Mouse (Mus musculus): ENCODE data around the gene Cttn. TPM values are rescaled to one million over a fixed set of nuclear protein-coding genes. Genes with fewer than 3 reads are reported as not detected.

Gene Cttn
- polyA plus RNA-seq, 1 experiment from 2014 or later: 153 TPM

GRCm38 (mm10) chr7:144420552-144420951 lies 50.3 kb downstream of the Cttn start:
- Histone ChIP-seq H3K9ac (ENCODE audit: low read length) (no peak overlapping the region), H3K4me2 (ENCODE audit: low read length) (no peak overlapping the region), H3K4me1 (replicated peaks; ENCODE audit: control insufficient read depth, insufficient read depth, low read length) (peaks cover 13% of the 10 kb centered on the region), H3K27me3 (replicated peaks; ENCODE audit: control insufficient read depth, insufficient read depth, low read length) (no peaks in the 10 kb centered on the region), H3K9me3 (ENCODE audit: control insufficient read depth, low read length) (no peaks in the 10 kb centered on the region), H3K27ac (ENCODE audit: low read depth) (no peak overlapping the region), H3K36me3 (ENCODE audit: control insufficient read depth, insufficient read depth, low read length) (no peaks in the 10 kb centered on the region), H3K4me3 (ENCODE audit: low read depth, low read length) (no peak overlapping the region)
- no peak for ATAC-seq (replicated peaks; ENCODE audit: low FRiP score, low TSS enrichment, low read depth)
- DNase-seq (ENCODE audit: low spot score): no peak
- whole genome bisulfite sequencing: 31% methylated on average over 16 of the region's 16 CpGs

- no peak overlapping the region for H3K9ac ChIP-seq (ENCODE audit: low read length)
- H3K4me1 ChIP-seq (replicated peaks; ENCODE audit: control insufficient read depth, insufficient read depth, low read length): peaks cover 15% of the 10 kb centered on the region
- peak; percentile 83 for ATAC-seq (replicated peaks; ENCODE audit: low FRiP score, low TSS enrichment, low read depth)
- H3K27me3 ChIP-seq (replicated peaks; ENCODE audit: control insufficient read depth, insufficient read depth, low read length): no peaks in the 10 kb centered on the region
- DNase-seq (ENCODE audit: low spot score): peak; percentile 78
- H3K9me3 ChIP-seq (ENCODE audit: control insufficient read depth, low read length): no peaks in the 10 kb centered on the region
- no peak overlapping the region for H3K4me3 ChIP-seq (ENCODE audit: low read depth, low read length)
- H3K4me2 ChIP-seq (ENCODE audit: low read length): peak overlapping the region; percentile 26
- H3K27ac ChIP-seq (ENCODE audit: low read depth): peak overlapping the region; percentile 59; the same call in 1 of the 2 replicates
- H3K36me3 ChIP-seq (ENCODE audit: control insufficient read depth, insufficient read depth, low read length): no peaks in the 10 kb centered on the region
- 21% methylated on average over 16 of the region's 16 CpGs for WGBS
Observed at GRCm38 (mm10) chr7:144417644-144418343, 53.0 kb downstream of the Cttn start.

GRCm38 (mm10) chr7:144417234-144417633 lies 53.6 kb downstream of the Cttn start:
- no peak for DNase-seq (ENCODE audit: low spot score)
- H3K9me3 ChIP-seq (ENCODE audit: control insufficient read depth, low read length): no peaks in the 10 kb centered on the region
- 38% methylated on average over 2 of the region's 2 CpGs for WGBS
- no peaks in the 10 kb centered on the region for H3K36me3 ChIP-seq (ENCODE audit: control insufficient read depth, insufficient read depth, low read length)
- no peaks in the 10 kb centered on the region for H3K27me3 ChIP-seq (replicated peaks; ENCODE audit: control insufficient read depth, insufficient read depth, low read length)
- H3K4me2 ChIP-seq (ENCODE audit: low read length): no peak overlapping the region
- no peak overlapping the region; the same call in 1 of the 2 replicates for H3K27ac ChIP-seq (ENCODE audit: low read depth)
- no peak overlapping the region for H3K4me3 ChIP-seq (ENCODE audit: low read depth, low read length)
- peaks cover 19% of the 10 kb centered on the region for H3K4me1 ChIP-seq (replicated peaks; ENCODE audit: control insufficient read depth, insufficient read depth, low read length)
- peak; percentile 12; the same call in 1 of the 2 replicates for ATAC-seq (replicated peaks; ENCODE audit: low FRiP score, low TSS enrichment, low read depth)
- no peak overlapping the region for H3K9ac ChIP-seq (ENCODE audit: low read length)

GRCm38 (mm10) chr7:144415795-144416194 lies 55.0 kb downstream of the Cttn start:
- Histone ChIP-seq H3K9me3 (ENCODE audit: control insufficient read depth, low read length) (no peaks in the 10 kb centered on the region), H3K27me3 (replicated peaks; ENCODE audit: control insufficient read depth, insufficient read depth, low read length) (no peaks in the 10 kb centered on the region), H3K36me3 (ENCODE audit: control insufficient read depth, insufficient read depth, low read length) (no peaks in the 10 kb centered on the region), H3K4me2 (ENCODE audit: low read length) (no peak overlapping the region), H3K9ac (ENCODE audit: low read length) (no peak overlapping the region), H3K4me1 (replicated peaks; ENCODE audit: control insufficient read depth, insufficient read depth, low read length) (peaks cover 23% of the 10 kb centered on the region), H3K27ac (ENCODE audit: low read depth) (no peak overlapping the region), H3K4me3 (ENCODE audit: low read depth, low read length) (no peak overlapping the region)
- DNase-seq (ENCODE audit: low spot score): no peak
- 80% methylated on average over 4 of the region's 4 CpGs for WGBS
- ATAC-seq (replicated peaks; ENCODE audit: low FRiP score, low TSS enrichment, low read depth): no peak

- H3K4me3 ChIP-seq (ENCODE audit: low read depth, low read length): no peak overlapping the region
- DNase-seq (ENCODE audit: low spot score) (no peak), ATAC-seq (replicated peaks; ENCODE audit: low FRiP score, low TSS enrichment, low read depth) (no peak)
- H3K4me1 ChIP-seq (replicated peaks; ENCODE audit: control insufficient read depth, insufficient read depth, low read length): peaks cover 23% of the 10 kb centered on the region
- no peaks in the 10 kb centered on the region for H3K27me3 ChIP-seq (replicated peaks; ENCODE audit: control insufficient read depth, insufficient read depth, low read length)
- no peak overlapping the region for H3K9ac ChIP-seq (ENCODE audit: low read length)
- no peak overlapping the region for H3K4me2 ChIP-seq (ENCODE audit: low read length)
- 58% methylated on average over 5 of the region's 5 CpGs for WGBS
- no peaks in the 10 kb centered on the region for H3K36me3 ChIP-seq (ENCODE audit: control insufficient read depth, insufficient read depth, low read length)
- no peak overlapping the region for H3K27ac ChIP-seq (ENCODE audit: low read depth)
- H3K9me3 ChIP-seq (ENCODE audit: control insufficient read depth, low read length): no peaks in the 10 kb centered on the region
Observed at GRCm38 (mm10) chr7:144414632-144415031, 56.2 kb downstream of the Cttn start.

GRCm38 (mm10) chr7:144411967-144412906 lies 58.6 kb downstream of the Cttn start:
- no peaks in the 10 kb centered on the region for H3K9me3 ChIP-seq (ENCODE audit: control insufficient read depth, low read length)
- H3K27ac ChIP-seq (ENCODE audit: low read depth): no peak overlapping the region
- H3K36me3 ChIP-seq (ENCODE audit: control insufficient read depth, insufficient read depth, low read length): no peaks in the 10 kb centered on the region
- no peak overlapping the region for H3K9ac ChIP-seq (ENCODE audit: low read length)
- H3K4me1 ChIP-seq (replicated peaks; ENCODE audit: control insufficient read depth, insufficient read depth, low read length): peaks cover 14% of the 10 kb centered on the region
- ATAC-seq (replicated peaks; ENCODE audit: low FRiP score, low TSS enrichment, low read depth) (no peak), DNase-seq (ENCODE audit: low spot score) (no peak)
- no peak overlapping the region for H3K4me2 ChIP-seq (ENCODE audit: low read length)
- 58% methylated on average over 22 of the region's 22 CpGs for WGBS
- H3K4me3 ChIP-seq (ENCODE audit: low read depth, low read length): no peak overlapping the region
- no peaks in the 10 kb centered on the region for H3K27me3 ChIP-seq (replicated peaks; ENCODE audit: control insufficient read depth, insufficient read depth, low read length)

- no peaks in the 10 kb centered on the region for H3K36me3 ChIP-seq (ENCODE audit: control insufficient read depth, insufficient read depth, low read length)
- 82% methylated on average over 18 of the region's 18 CpGs for WGBS
- H3K27me3 ChIP-seq (replicated peaks; ENCODE audit: control insufficient read depth, insufficient read depth, low read length): no peaks in the 10 kb centered on the region
- peaks cover 8% of the 10 kb centered on the region; the same call in 1 of the 2 replicates for H3K4me1 ChIP-seq (replicated peaks; ENCODE audit: control insufficient read depth, insufficient read depth, low read length)
- H3K27ac ChIP-seq (ENCODE audit: low read depth): no peak overlapping the region
- H3K9me3 ChIP-seq (ENCODE audit: control insufficient read depth, low read length): no peaks in the 10 kb centered on the region
- no peak overlapping the region for H3K4me2 ChIP-seq (ENCODE audit: low read length)
- ATAC-seq (replicated peaks; ENCODE audit: low FRiP score, low TSS enrichment, low read depth) (no peak), DNase-seq (ENCODE audit: low spot score) (no peak)
- no peak overlapping the region for H3K9ac ChIP-seq (ENCODE audit: low read length)
- H3K4me3 ChIP-seq (ENCODE audit: low read depth, low read length): no peak overlapping the region
Observed at GRCm38 (mm10) chr7:144409682-144410081, 61.1 kb downstream of the Cttn start.

- no peak overlapping the region for H3K9ac ChIP-seq (ENCODE audit: low read length)
- H3K27ac ChIP-seq (ENCODE audit: low read depth): no peak overlapping the region
- H3K4me1 ChIP-seq (replicated peaks; ENCODE audit: control insufficient read depth, insufficient read depth, low read length): peaks cover 8% of the 10 kb centered on the region; the same call in 1 of the 2 replicates
- H3K27me3 ChIP-seq (replicated peaks; ENCODE audit: control insufficient read depth, insufficient read depth, low read length): no peaks in the 10 kb centered on the region
- H3K36me3 ChIP-seq (ENCODE audit: control insufficient read depth, insufficient read depth, low read length): no peaks in the 10 kb centered on the region
- ATAC-seq (replicated peaks; ENCODE audit: low FRiP score, low TSS enrichment, low read depth): no peak
- H3K4me3 ChIP-seq (ENCODE audit: low read depth, low read length): no peak overlapping the region
- H3K9me3 ChIP-seq (ENCODE audit: control insufficient read depth, low read length): no peaks in the 10 kb centered on the region
- no peak for DNase-seq (ENCODE audit: low spot score)
- 94% methylated on average over 2 of the region's 2 CpGs for WGBS
- H3K4me2 ChIP-seq (ENCODE audit: low read length): no peak overlapping the region
Observed at GRCm38 (mm10) chr7:144408464-144409000, 62.3 kb downstream of the Cttn start.
